Mouse (Mus musculus): Measurements from ENCODE around the gene Rnf34.

- TF ChIP-seq E2F4 (IDR thresholded peaks at IDR 0.05; ENCODE audit: insufficient replicate concordance, low read depth, low read length) (no peak), CTCF (conservative IDR thresholded peaks at IDR 0.05 in 1 of 2, IDR thresholded peaks at IDR 0.05 in 1 of 2; ENCODE audit: low read depth in 2 of 2, low read length in 2 of 2) (no peak), POLR2A (IDR thresholded peaks at IDR 0.05; ENCODE audit: low read depth, low read length) (peak; percentile 59; the same call in 1 of the 2 replicates), ZNF384 (IDR thresholded peaks at IDR 0.05; ENCODE audit: low read depth, low read length) (no peak), MAFK (IDR thresholded peaks at IDR 0.05; ENCODE audit: insufficient replicate concordance, low read length) (no peak), ZKSCAN1 (IDR thresholded peaks at IDR 0.05; ENCODE audit: borderline replicate concordance, low read depth, low read length) (no peak), TCF12 (IDR thresholded peaks at IDR 0.05; ENCODE audit: low read depth, low read length) (peak; percentile 38; the same call in 1 of the 2 replicates), USF1 (IDR thresholded peaks at IDR 0.05; ENCODE audit: low read depth, low read length) (no peak)
Observed at GRCm38 (mm10) chr5:122899777-122900557, 50.1 kb downstream of the Rnf34 start.
